Mouse (Mus musculus) embryo, embryonic 11.5 days (tissue): ENCODE data around the gene Pacs2.

Experiments
- DNase-seq: peaks from one replicate; pipeline ENCODE4 v3.0.0-alpha.2; 2012; ENCODE audit warnings: low read depth, low spot score

Gene Pacs2

GRCm38 (mm10) chr12:113041481-113042439 lies 27.5 kb downstream of the Pacs2 start:
- no peak for DNase-seq

GRCm38 (mm10) chr12:113042543-113042942 lies 28.2 kb downstream of the Pacs2 start:
- DNase-seq = no peak

GRCm38 (mm10) chr12:113044916-113045677 lies 30.8 kb downstream of the Pacs2 start:
- peak; percentile 20 for DNase-seq

GRCm38 (mm10) chr12:113046861-113047260 lies 32.6 kb downstream of the Pacs2 start:
- no peak for DNase-seq

GRCm38 (mm10) chr12:113048103-113048502 lies 33.8 kb downstream of the Pacs2 start:
- no peak for DNase-seq

GRCm38 (mm10) chr12:113049836-113050235 lies 35.5 kb downstream of the Pacs2 start:
- DNase-seq = no peak

GRCm38 (mm10) chr12:113050671-113051070 lies 36.4 kb downstream of the Pacs2 start:
- no peak for DNase-seq

GRCm38 (mm10) chr12:113051628-113052403 lies 37.5 kb downstream of the Pacs2 start:
- no peak for DNase-seq

- no peak for DNase-seq
Observed at GRCm38 (mm10) chr12:113056089-113056488, 41.8 kb downstream of the Pacs2 start.

GRCm38 (mm10) chr12:113060178-113060577 lies 45.9 kb downstream of the Pacs2 start:
- no peak for DNase-seq

GRCm38 (mm10) chr12:113061606-113062005 lies 47.3 kb downstream of the Pacs2 start:
- DNase-seq = no peak

GRCm38 (mm10) chr12:113062201-113062600 lies 47.9 kb downstream of the Pacs2 start:
- no peak for DNase-seq

GRCm38 (mm10) chr12:113063700-113064099 lies 49.4 kb downstream of the Pacs2 start:
- no peak for DNase-seq

GRCm38 (mm10) chr12:113068002-113068401 lies 53.7 kb downstream of the Pacs2 start:
- no peak for DNase-seq

- no peak for DNase-seq
Observed at GRCm38 (mm10) chr12:113069389-113069788, 55.1 kb downstream of the Pacs2 start.

- no peak for DNase-seq
Observed at GRCm38 (mm10) chr12:113071321-113071720, 57.0 kb downstream of the Pacs2 start.

GRCm38 (mm10) chr12:113071827-113072226 lies 57.5 kb downstream of the Pacs2 start:
- DNase-seq = no peak

- no peak for DNase-seq
Observed at GRCm38 (mm10) chr12:113073420-113074328, 59.4 kb downstream of the Pacs2 start.

- DNase-seq = peak; percentile 66
Observed at GRCm38 (mm10) chr12:113074329-113075062, 60.2 kb downstream of the Pacs2 start, which contains the start of gene Tex22. Gene Tex22 (plus strand): TSS chr12:113074502.

- DNase-seq = peak; percentile 75
Observed at GRCm38 (mm10) chr12:113075063-113075454, 60.8 kb downstream of the Pacs2 start.
